Mouse (Mus musculus): ENCODE data around the gene Ift88.

- TF ChIP-seq POLR2A (IDR thresholded peaks at IDR 0.05; ENCODE audit: low read depth, low read length) (no peak), CTCF (IDR thresholded peaks at IDR 0.05; ENCODE audit: extremely low read depth, insufficient read depth, insufficient read length, insufficient replicate concordance) (no peak)
Measured at GRCm38 (mm10) chr14:57412166-57412565, 11.7 kb upstream of the Ift88 start.
